Mouse (Mus musculus): ENCODE results near the gene Creld1.

- no peak for TF ChIP-seq POLR2A (IDR thresholded peaks at IDR 0.05; ENCODE audit: borderline replicate concordance, extremely low read depth, low read depth, low read length)
- TF ChIP-seq CTCF (IDR thresholded peaks at IDR 0.05; ENCODE audit: insufficient read depth, low read length) = no peak
Observed at GRCm38 (mm10) chr6:113477353-113477752, 5.7 kb upstream of the Creld1 start.
